Mouse (Mus musculus): Measurements from ENCODE around the gene Atoh7. TPM values are rescaled to one million over a fixed set of nuclear protein-coding genes. Genes with fewer than 3 reads are reported as not detected.

Gene Atoh7
- total RNA-seq, 2 experiments from 2014 or later: not detected

GRCm38 (mm10) chr10:63096757-63097156 is 2.7 kb upstream of the Atoh7 start:
- ATAC-seq (replicated peaks; ENCODE audit: poor library complexity, severe bottlenecking): no peak

- no peak for ATAC-seq (replicated peaks; ENCODE audit: poor library complexity, severe bottlenecking)
Measured at GRCm38 (mm10) chr10:63098191-63098590, 1.3 kb upstream of the Atoh7 start.

GRCm38 (mm10) chr10:63099941-63100562 is 601 bp downstream of the Atoh7 start:
- peak; percentile 79 for ATAC-seq (replicated peaks; ENCODE audit: poor library complexity, severe bottlenecking)

GRCm38 (mm10) chr10:63100657-63101056 is 1.2 kb downstream of the Atoh7 start:
- no peak for ATAC-seq (replicated peaks; ENCODE audit: poor library complexity, severe bottlenecking)

GRCm38 (mm10) chr10:63113027-63113604 is 13.7 kb downstream of the Atoh7 start:
- peak; percentile 35; the same call in 1 of the 2 replicates for ATAC-seq (replicated peaks; ENCODE audit: poor library complexity, severe bottlenecking)

- no peak for ATAC-seq (replicated peaks; ENCODE audit: poor library complexity, severe bottlenecking)
Measured at GRCm38 (mm10) chr10:63113716-63114360, 14.4 kb downstream of the Atoh7 start.

GRCm38 (mm10) chr10:63115881-63116280 is 16.4 kb downstream of the Atoh7 start:
- no peak for ATAC-seq (replicated peaks; ENCODE audit: poor library complexity, severe bottlenecking)

GRCm38 (mm10) chr10:63116376-63116775 is 16.9 kb downstream of the Atoh7 start:
- no peak for ATAC-seq (replicated peaks; ENCODE audit: poor library complexity, severe bottlenecking)

GRCm38 (mm10) chr10:63117583-63117982 is 18.1 kb downstream of the Atoh7 start:
- no peak for ATAC-seq (replicated peaks; ENCODE audit: poor library complexity, severe bottlenecking)

- ATAC-seq (replicated peaks; ENCODE audit: poor library complexity, severe bottlenecking): no peak
Measured at GRCm38 (mm10) chr10:63119916-63120315, 20.5 kb downstream of the Atoh7 start.

- ATAC-seq (replicated peaks; ENCODE audit: poor library complexity, severe bottlenecking): no peak
Measured at GRCm38 (mm10) chr10:63121961-63122360, 22.5 kb downstream of the Atoh7 start.

GRCm38 (mm10) chr10:63122516-63122915 is 23.1 kb downstream of the Atoh7 start:
- peak; percentile 91 for ATAC-seq (replicated peaks; ENCODE audit: poor library complexity, severe bottlenecking)

GRCm38 (mm10) chr10:63123141-63123540 is 23.7 kb downstream of the Atoh7 start:
- no peak for ATAC-seq (replicated peaks; ENCODE audit: poor library complexity, severe bottlenecking)

- no peak for ATAC-seq (replicated peaks; ENCODE audit: poor library complexity, severe bottlenecking)
Measured at GRCm38 (mm10) chr10:63124016-63124415, 24.6 kb downstream of the Atoh7 start.

- peak; percentile 33; the same call in 1 of the 2 replicates for ATAC-seq (replicated peaks; ENCODE audit: poor library complexity, severe bottlenecking)
Measured at GRCm38 (mm10) chr10:63125343-63125742, 25.9 kb downstream of the Atoh7 start.

GRCm38 (mm10) chr10:63126116-63126515 is 26.7 kb downstream of the Atoh7 start:
- no peak for ATAC-seq (replicated peaks; ENCODE audit: poor library complexity, severe bottlenecking)

GRCm38 (mm10) chr10:63127156-63127555 is 27.7 kb downstream of the Atoh7 start:
- no peak for ATAC-seq (replicated peaks; ENCODE audit: poor library complexity, severe bottlenecking)

- ATAC-seq (replicated peaks; ENCODE audit: poor library complexity, severe bottlenecking): no peak
Measured at GRCm38 (mm10) chr10:63128256-63128655, 28.8 kb downstream of the Atoh7 start.

GRCm38 (mm10) chr10:63130500-63130899 is 31.0 kb downstream of the Atoh7 start:
- ATAC-seq (replicated peaks; ENCODE audit: poor library complexity, severe bottlenecking): no peak

- ATAC-seq (replicated peaks; ENCODE audit: poor library complexity, severe bottlenecking): no peak
Measured at GRCm38 (mm10) chr10:63132356-63132755, 32.9 kb downstream of the Atoh7 start.

- ATAC-seq (replicated peaks; ENCODE audit: poor library complexity, severe bottlenecking): no peak
Measured at GRCm38 (mm10) chr10:63133326-63133725, 33.9 kb downstream of the Atoh7 start.

- no peak for ATAC-seq (replicated peaks; ENCODE audit: poor library complexity, severe bottlenecking)
Measured at GRCm38 (mm10) chr10:63135680-63136079, 36.2 kb downstream of the Atoh7 start.
